Mouse (Mus musculus) gastrocnemius, postnatal 4 days (tissue): Measurements from ENCODE around the gene Rab25. TPM values are rescaled to one million over a fixed set of nuclear protein-coding genes. Genes with fewer than 3 reads are reported as not detected.

Experiments used
- DNase-seq, 2 experiments: peaks; one replicate each; pipeline ENCODE4 v3.0.0; 2021 to 2022; ENCODE audit warnings: low spot score in 2 of 2, mixed read lengths in 2 of 2
- total RNA-seq, 2 experiments: library from RNA; stranded (reverse); gene quantifications; 2 replicates each; pipeline ENCODE4 v1.2.3; 2021

Gene Rab25
- total RNA-seq, 2 experiments from 2014 or later: 0.57 to 0.91 TPM

GRCm38 (mm10) chr3:88543174-88543573 lies 4.9 kb downstream of the Rab25 start:
- no peak for DNase-seq

- DNase-seq: no peak
Observed at GRCm38 (mm10) chr3:88542486-88542885, 5.6 kb downstream of the Rab25 start.

GRCm38 (mm10) chr3:88541622-88542401 lies 6.3 kb downstream of the Rab25 start:
- DNase-seq: no peak

GRCm38 (mm10) chr3:88540085-88540484 lies 8.0 kb downstream of the Rab25 start:
- no peak for DNase-seq

- DNase-seq: no peak
Observed at GRCm38 (mm10) chr3:88539397-88539796, 8.7 kb downstream of the Rab25 start.

GRCm38 (mm10) chr3:88538271-88539145 lies 9.6 kb downstream of the Rab25 start:
- DNase-seq: no peak

- no peak for DNase-seq
Observed at GRCm38 (mm10) chr3:88537146-88537545, 11.0 kb downstream of the Rab25 start.

GRCm38 (mm10) chr3:88536103-88536930 lies 11.8 kb downstream of the Rab25 start:
- DNase-seq: peak in 1 of 2 experiments; percentile 78

GRCm38 (mm10) chr3:88535527-88535926 lies 12.6 kb downstream of the Rab25 start:
- no peak for DNase-seq

- no peak for DNase-seq
Observed at GRCm38 (mm10) chr3:88535005-88535404, 13.1 kb downstream of the Rab25 start.

GRCm38 (mm10) chr3:88533706-88534105 lies 14.4 kb downstream of the Rab25 start:
- DNase-seq: no peak

GRCm38 (mm10) chr3:88532689-88533511 lies 15.2 kb downstream of the Rab25 start:
- no peak for DNase-seq

GRCm38 (mm10) chr3:88532299-88532674 lies 15.8 kb downstream of the Rab25 start, which contains the start of gene Mex3a:
Mex3a (plus strand) TSS chr3:88532395.
- DNase-seq: no peak

- DNase-seq: peak; percentile 82 to 89
Observed at GRCm38 (mm10) chr3:88531348-88532298, 16.5 kb downstream of the Rab25 start.

GRCm38 (mm10) chr3:88530082-88530864 lies 17.8 kb downstream of the Rab25 start:
- DNase-seq: no peak

GRCm38 (mm10) chr3:88529204-88530000 lies 18.7 kb downstream of the Rab25 start:
- DNase-seq: no peak

GRCm38 (mm10) chr3:88528646-88529045 lies 19.5 kb downstream of the Rab25 start:
- no peak for DNase-seq
